Comparison of ENCODE assay signal across 32 mouse cellular contexts in the genomic region with DNA sequence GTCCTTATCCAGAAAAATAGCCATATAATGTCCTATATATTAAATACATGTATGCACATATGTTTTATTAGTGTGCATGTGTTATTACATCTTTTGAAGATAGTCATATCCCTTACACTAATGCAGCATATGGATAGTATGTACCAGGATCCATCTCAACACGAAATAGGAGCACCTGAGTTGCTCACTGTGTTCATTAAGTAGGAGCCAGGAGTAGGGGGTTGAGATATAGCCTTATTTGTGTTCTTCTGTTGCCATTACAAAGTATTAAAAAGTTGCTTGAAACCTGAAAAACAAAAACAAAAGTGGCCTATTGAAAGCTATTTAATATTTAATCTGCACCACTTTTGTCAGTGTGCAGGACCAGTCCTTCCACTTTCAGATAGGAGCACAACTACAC. TPM values are rescaled to one million over a fixed set of nuclear protein-coding genes. Genes with fewer than 3 reads are reported as not detected.
DNase-seq lines count a peak whose midpoint lies in the region; ATAC-seq lines count a peak whose summit lies in the region.
"Had no signal": no experiment of that assay in that cellular context is flagged by ENCODE, and none has a peak within 500 bp of the region (broad histone marks: within the 10 kb centered on the region; RNA-seq: fewer than 3 reads in every experiment).

No protein-coding gene starts in this region.

- WGBS in forebrain, embryonic 10.5 days = 0% methylated on average over 1 of the region's 1 CpGs
- 0% methylated on average over 1 of the region's 1 CpGs for WGBS in forebrain, embryonic 16.5 days

- no peaks in the 10 kb centered on the region for H3K9me3 ChIP-seq in forebrain, embryonic 10.5 days
- no peaks in the 10 kb centered on the region for H3K9me3 ChIP-seq in forebrain, embryonic 16.5 days (ENCODE audit: control insufficient read depth, low read length)
- H3K9me3 ChIP-seq: embryonic facial prominence, embryonic 13.5 days; heart, embryonic 10.5 days; limb, embryonic 15.5 days had no signal

- peak; percentile 24 for DNase-seq in embryo, embryonic 11 days
- no peak for DNase-seq in embryo, embryonic 10 days (ENCODE audit: low spot score)
- peak; percentile 58 for DNase-seq in NIH3T3 (ENCODE audit: low read depth)
- DNase-seq in forebrain, embryonic 10.5 days (ENCODE audit: extremely low spot score, low spot score) = no peak
- DNase-seq in adrenal gland, adult 8-10 months = no peak
- DNase-seq in heart, postnatal 14 days = no peak
- DNase-seq: cerebellum, adult 2 months; cerebellum, postnatal 25 days; kidney, postnatal 36 days; left cerebral cortex, postnatal 4 days; lung, postnatal 36 days; right cerebral cortex, postnatal 14 days; thymus, adult 2 months had no signal

- peak overlapping the region; percentile 74 for H3K4me2 ChIP-seq in forebrain, embryonic 16.5 days (ENCODE audit: low read length)
- H3K4me2 ChIP-seq: embryonic facial prominence, embryonic 13.5 days; limb, embryonic 15.5 days; lung, embryonic 14.5 days had no signal

- peak overlapping the region; percentile 96 for H3K27ac ChIP-seq in forebrain, embryonic 10.5 days
- peak overlapping the region; percentile 95 for H3K27ac ChIP-seq in forebrain, embryonic 16.5 days (ENCODE audit: low read length)
- H3K27ac ChIP-seq: embryonic facial prominence, embryonic 13.5 days; heart, embryonic 10.5 days; hindbrain, postnatal 0 days; limb, embryonic 15.5 days; liver, embryonic 14.5 days; stomach, postnatal 0 days had no signal

- 0 out of 2 replicates have a peak, but pooled peaks cover 12% of the 10 kb centered on the region for H3K36me3 ChIP-seq in forebrain, embryonic 10.5 days (replicated peaks)
- H3K36me3 ChIP-seq in forebrain, embryonic 16.5 days (ENCODE audit: control insufficient read depth, insufficient read depth) = no peaks in the 10 kb centered on the region
- H3K36me3 ChIP-seq: embryonic facial prominence, embryonic 13.5 days; heart, embryonic 10.5 days; limb, embryonic 15.5 days had no signal

- intact Hi-C loops in heart, postnatal 14 days (cut with DNase I) = no loop called here

- peaks cover 100% of the 10 kb centered on the region for H3K27me3 ChIP-seq in forebrain, embryonic 10.5 days (ENCODE audit: poor library complexity, severe bottlenecking)
- H3K27me3 ChIP-seq in forebrain, embryonic 16.5 days (replicated peaks; ENCODE audit: control insufficient read depth, insufficient read depth, low read length) = no peaks in the 10 kb centered on the region

- no peak for ATAC-seq in forebrain, embryonic 16.5 days
- ATAC-seq in cerebellum, adult (ENCODE audit: insufficient number of reproducible peaks, low FRiP score, low TSS enrichment) = no peak
- ATAC-seq: hindbrain, postnatal 0 days; intestine, embryonic 16.5 days had no signal

- H3K4me3 ChIP-seq in forebrain, embryonic 10.5 days = peak overlapping the region; percentile 81
- H3K4me3 ChIP-seq in forebrain, embryonic 16.5 days (replicated peaks; ENCODE audit: low read length) = peak overlapping the region; percentile 42
- H3K4me3 ChIP-seq: embryonic facial prominence, embryonic 13.5 days; erythroblast, embryonic 14.5 days; heart, embryonic 10.5 days; limb, embryonic 15.5 days had no signal

- H3K9ac ChIP-seq in forebrain, embryonic 16.5 days (replicated peaks; ENCODE audit: low read depth, low read length) = peak overlapping the region; percentile 71
- H3K9ac ChIP-seq: embryonic facial prominence, embryonic 13.5 days; limb, embryonic 15.5 days; liver, embryonic 14.5 days; lung, embryonic 14.5 days had no signal

- H3K4me1 ChIP-seq in forebrain, embryonic 10.5 days = peaks cover 15% of the 10 kb centered on the region
- peaks cover 13% of the 10 kb centered on the region for H3K4me1 ChIP-seq in forebrain, embryonic 16.5 days (replicated peaks; ENCODE audit: control insufficient read depth, insufficient read depth, low read length)

RNA-seq across cellular contexts. Expression of a gene that starts 9.2 kb away (rescaled TPM):
- polyA plus RNA-seq in forebrain, embryonic 10.5 days (2016; fragmentation: Nextera tagmentation; extraction: Ambion mirVana) = 1.2 TPM in 2 replicates
- 3.6 and 4.0 TPM in 2 replicates for polyA plus RNA-seq in forebrain, embryonic 16.5 days (2015; fragmentation: Nextera tagmentation; extraction: Ambion mirVana)
- not detected for total RNA-seq in adrenal gland, adult 8-10 months (2022)
- not detected for total RNA-seq in heart, postnatal 14 days (2021)
- total RNA-seq: adrenal gland, postnatal 4 days; gastrocnemius, adult 8-10 months; granulocyte monocyte progenitor cell, adult 5-6 weeks; hematopoietic stem cell, adult 5-6 weeks; hindbrain, postnatal 0 days; megakaryocyte-erythroid progenitor cell, adult 5-6 weeks; neutrophil, adult 5-6 weeks had no signal
- polyA plus RNA-seq: cerebellum, adult 2 months; embryonic facial prominence, embryonic 13.5 days; erythroblast, embryonic 14.5 days; heart, embryonic 10.5 days; heart, embryonic 16.5 days; hindbrain, postnatal 0 days; intestine, embryonic 16.5 days; kidney, embryonic 14.5 days; limb, embryonic 15.5 days; liver, embryonic 14.5 days; lung, embryonic 14.5 days; stomach, postnatal 0 days had no signal

RNA-seq across cellular contexts. Expression of a gene that starts 11.7 kb away (rescaled TPM):
- 20.2 and 20.7 TPM in 2 replicates for polyA plus RNA-seq in forebrain, embryonic 10.5 days (2016; fragmentation: Nextera tagmentation; extraction: Ambion mirVana)
- polyA plus RNA-seq in forebrain, embryonic 16.5 days (2015; fragmentation: Nextera tagmentation; extraction: Ambion mirVana) = 92.9 and 103 TPM in 2 replicates
- not detected for total RNA-seq in adrenal gland, adult 8-10 months (2022)
- total RNA-seq in heart, postnatal 14 days (2021) = not detected
- total RNA-seq: gastrocnemius, adult 8-10 months; granulocyte monocyte progenitor cell, adult 5-6 weeks; hematopoietic stem cell, adult 5-6 weeks; megakaryocyte-erythroid progenitor cell, adult 5-6 weeks; neutrophil, adult 5-6 weeks had no signal
- polyA plus RNA-seq: cerebellum, adult 2 months; hindbrain, postnatal 0 days; intestine, embryonic 16.5 days; kidney, embryonic 14.5 days; limb, embryonic 15.5 days; liver, embryonic 14.5 days; stomach, postnatal 0 days had no signal

Comparison
In these comparisons a context has a peak if more than half of its experiments do, and no peak if none do; other contexts are left out.
1. DNase-seq: peak in embryo, embryonic 11 days (single experiment) and NIH3T3 (single experiment); none in embryo, embryonic 10 days (single experiment), forebrain, embryonic 10.5 days (single experiment), adrenal gland, adult 8-10 months (single experiment) and heart, postnatal 14 days (0 of 2).